Mouse (Mus musculus) thymus, postnatal 4 days (tissue): ENCODE results near the gene Ppp1r35.
"Not testable (repeated sequence)": the region's sequence is repeated elsewhere in the genome, so short reads cannot be mapped to it uniquely, and the experiment has no call there.

Experiments used
- DNase-seq: peaks from one replicate; pipeline ENCODE4 v3.0.0; 2021

Gene Ppp1r35

GRCm38 (mm10) chr5:137778635-137779034 is at the start of gene Ppp1r35:
Gene Ppp1r35, plus strand, starts transcription at chr5:137778849.
- DNase-seq: peak; percentile 96

DNA sequence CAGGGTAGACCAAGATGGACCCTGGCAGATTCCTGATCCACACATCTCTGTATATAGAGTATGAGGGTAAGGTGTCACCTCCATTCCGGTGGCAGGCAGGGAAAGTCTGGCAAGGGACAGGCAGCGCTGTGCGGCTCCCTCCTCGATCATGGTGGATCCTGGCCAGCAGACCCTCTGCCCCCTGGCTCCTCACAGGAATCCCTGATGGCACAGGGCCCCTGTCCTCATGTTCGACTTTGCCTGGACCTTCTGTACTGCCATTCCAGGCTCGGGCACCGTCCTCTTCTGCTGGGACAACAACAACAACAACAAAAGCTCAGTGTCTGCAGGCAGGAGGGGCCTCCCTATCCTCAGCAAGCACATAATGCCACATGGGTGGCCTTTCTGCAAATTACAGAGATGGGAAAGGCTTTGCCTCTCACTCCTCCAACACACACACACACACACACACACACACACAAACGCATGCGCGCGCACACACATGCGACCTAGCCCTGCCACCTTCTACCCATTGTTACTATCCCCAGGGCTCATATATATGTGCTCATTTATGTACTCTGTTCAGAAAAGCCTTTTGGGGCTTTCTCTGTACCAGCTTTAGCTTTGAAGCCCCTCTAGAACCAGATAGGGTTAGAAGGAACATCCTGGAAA is 44.9 kb upstream of the Ppp1r35 start:
- no peak for DNase-seq

- no peak for DNase-seq
These were observed 44.2 kb upstream of the Ppp1r35 start for GRCm38 (mm10) chr5:137734289-137735061.

DNA sequence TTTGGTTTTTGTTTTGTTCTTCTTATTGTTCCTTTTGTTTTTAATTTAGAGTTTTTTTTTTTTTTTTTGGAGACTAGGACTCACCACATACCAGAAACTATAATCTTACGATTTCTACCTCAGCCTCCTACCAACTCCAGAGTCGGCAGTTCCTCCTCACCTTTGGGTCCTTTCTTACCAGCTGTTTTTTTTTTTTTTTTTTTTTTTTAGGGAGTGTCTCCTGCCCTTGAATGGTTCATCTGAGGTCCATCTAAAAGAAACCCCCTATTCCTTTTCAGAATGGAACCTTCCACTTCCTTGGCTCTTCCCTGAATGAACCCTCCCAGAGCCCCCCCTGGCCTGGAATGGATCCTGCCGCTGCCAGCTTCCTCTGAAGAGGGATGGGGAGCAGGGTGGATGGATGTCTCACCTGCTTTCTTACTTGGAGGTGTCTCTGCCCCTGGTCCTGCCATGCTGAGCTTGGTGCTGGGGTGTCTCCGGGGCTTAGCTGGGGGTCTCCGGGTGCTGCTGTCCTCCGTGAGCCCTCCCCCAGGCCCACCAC is 41.2 kb upstream of the Ppp1r35 start:
- DNase-seq: no peak

DNA sequence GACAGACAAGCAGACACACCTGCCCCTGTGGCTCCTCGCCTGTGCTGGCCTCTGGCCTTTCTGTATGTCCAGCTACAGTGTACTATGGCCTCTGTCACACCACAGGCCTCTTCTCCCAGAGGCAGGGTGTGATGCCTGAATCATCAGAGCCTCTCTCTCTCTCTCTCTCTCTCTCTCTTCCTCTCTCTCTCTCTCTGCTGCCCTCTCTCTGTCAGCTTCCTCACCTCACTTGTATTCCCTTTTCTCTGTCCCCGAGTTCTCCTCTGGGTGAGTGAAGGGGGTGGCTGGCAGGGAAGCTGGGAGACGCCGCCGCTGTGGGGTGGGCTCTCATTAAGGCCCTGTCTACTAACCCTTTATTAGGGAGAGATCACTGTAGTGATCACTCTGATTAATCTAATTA is 40.1 kb upstream of the Ppp1r35 start:
- peak; percentile 57 for DNase-seq

GRCm38 (mm10) chr5:137739471-137739870 is 39.2 kb upstream of the Ppp1r35 start:
- DNase-seq: peak; percentile 56

DNA sequence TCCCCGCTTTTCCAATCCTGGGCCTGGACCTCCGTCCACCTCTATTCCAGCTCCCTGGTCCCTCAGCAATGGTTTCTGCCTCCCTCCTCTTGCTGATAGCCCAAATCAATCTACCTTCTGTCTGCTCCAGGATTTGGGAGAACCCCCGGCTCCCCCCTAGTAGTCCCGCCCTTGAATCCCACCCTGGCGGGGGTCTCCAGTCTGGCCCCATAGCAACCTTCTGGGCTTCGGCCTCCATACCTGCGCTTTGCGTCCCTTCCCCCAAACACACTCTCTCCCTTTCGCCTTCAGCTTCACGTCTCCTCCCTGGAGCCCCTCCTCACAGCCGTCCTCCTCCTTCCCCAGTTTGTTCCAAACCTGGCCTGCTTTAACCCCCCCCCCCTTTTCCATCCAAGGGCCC is 38.1 kb upstream of the Ppp1r35 start:
- peak; percentile 47 for DNase-seq

- DNase-seq: peak; percentile 97
These were observed 37.4 kb upstream of the Ppp1r35 start, which contains the start of gene Nyap1 for GRCm38 (mm10) chr5:137741023-137741931. Gene Nyap1, minus strand, starts transcription at chr5:137741607.

- DNase-seq: no peak
These were observed 36.6 kb upstream of the Ppp1r35 start for GRCm38 (mm10) chr5:137742048-137742447.

GRCm38 (mm10) chr5:137742836-137743235 is 35.8 kb upstream of the Ppp1r35 start:
- no peak for DNase-seq

DNA sequence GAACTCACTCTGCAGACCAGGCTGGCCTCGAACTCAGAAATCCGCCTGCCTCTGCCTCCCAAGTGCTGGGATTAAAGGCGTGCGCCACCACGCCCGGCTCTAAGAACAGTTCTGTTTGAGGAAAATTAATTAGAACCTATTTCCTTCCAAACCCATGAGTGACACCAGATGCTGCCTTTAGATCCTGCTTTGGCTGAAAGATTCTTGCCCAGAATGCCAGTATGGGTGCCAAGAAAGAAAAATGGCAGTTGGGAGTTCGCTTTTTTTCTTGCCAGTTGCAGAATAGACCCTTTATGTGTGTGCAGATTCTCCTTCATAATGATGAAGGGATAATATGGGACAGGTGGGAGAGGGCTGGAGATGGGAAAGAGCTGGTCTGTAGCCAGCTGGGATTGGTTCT is 34.5 kb upstream of the Ppp1r35 start:
- no peak for DNase-seq

GRCm38 (mm10) chr5:137745214-137746171 is 33.2 kb upstream of the Ppp1r35 start, which contains the start of gene Tsc22d4:
Gene Tsc22d4, plus strand, starts transcription at chr5:137745730.
- peak; percentile 90 for DNase-seq

- peak; percentile 79 for DNase-seq
These were observed 32.3 kb upstream of the Ppp1r35 start for GRCm38 (mm10) chr5:137746282-137746850.

DNA sequence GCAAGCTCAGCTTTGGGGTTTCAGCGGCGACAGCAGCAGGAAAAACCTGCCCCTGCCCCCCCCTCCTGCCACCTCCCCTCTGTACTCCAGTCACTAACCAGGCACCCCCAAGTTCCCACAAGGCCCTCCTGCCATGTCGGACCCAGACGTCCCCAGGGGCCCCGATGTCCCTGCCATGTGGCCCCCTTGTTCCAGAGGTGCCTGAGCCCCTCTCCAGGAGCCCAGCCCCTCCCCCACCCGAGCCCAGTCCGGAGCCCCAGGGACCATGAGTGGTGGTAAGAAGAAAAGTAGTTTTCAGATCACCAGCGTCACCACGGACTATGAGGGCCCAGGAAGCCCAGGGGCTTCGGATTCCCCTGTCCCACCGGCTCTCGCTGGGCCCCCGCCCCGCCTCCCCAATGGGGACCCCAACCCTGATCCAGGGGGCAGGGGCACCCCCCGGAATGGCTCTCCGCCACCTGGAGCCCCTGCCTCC is 31.8 kb upstream of the Ppp1r35 start:
- DNase-seq: peak; percentile 71

- DNase-seq: peak; percentile 88
These were observed 31.2 kb upstream of the Ppp1r35 start for GRCm38 (mm10) chr5:137747326-137747961.

GRCm38 (mm10) chr5:137748130-137748770 is 30.4 kb upstream of the Ppp1r35 start:
- peak; percentile 57 for DNase-seq

- DNase-seq: peak; percentile 74
These were observed 29.3 kb upstream of the Ppp1r35 start for GRCm38 (mm10) chr5:137749196-137749836.

DNA sequence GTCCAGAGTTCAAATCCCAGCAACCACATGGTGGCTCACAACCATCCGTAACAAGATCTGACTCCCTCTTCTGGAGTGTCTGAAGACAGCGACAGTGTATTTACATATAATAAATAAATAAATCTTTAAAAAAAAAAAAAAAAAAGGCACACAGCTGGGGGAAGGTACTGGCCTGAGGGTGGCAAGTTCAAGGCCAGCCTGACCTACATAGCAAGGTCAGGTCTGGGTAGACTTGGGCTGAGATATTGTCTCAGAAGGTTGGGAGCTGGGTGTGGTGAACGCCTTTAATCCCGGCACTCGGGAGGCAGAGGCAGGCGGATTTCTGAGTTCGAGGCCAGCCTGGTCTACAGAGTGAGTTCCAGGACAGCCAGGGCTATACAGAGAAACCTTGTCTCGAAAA is 28.4 kb upstream of the Ppp1r35 start:
- DNase-seq: not testable (repeated sequence)

- no peak for DNase-seq
These were observed 27.3 kb upstream of the Ppp1r35 start for GRCm38 (mm10) chr5:137751221-137751887.
